Mouse (Mus musculus): ENCODE measurements around the gene Idh3g.
"Not testable (repeated sequence)": the region's sequence is repeated elsewhere in the genome, so short reads cannot be mapped to it uniquely, and the experiment has no call there.

Gene Idh3g

DNA sequence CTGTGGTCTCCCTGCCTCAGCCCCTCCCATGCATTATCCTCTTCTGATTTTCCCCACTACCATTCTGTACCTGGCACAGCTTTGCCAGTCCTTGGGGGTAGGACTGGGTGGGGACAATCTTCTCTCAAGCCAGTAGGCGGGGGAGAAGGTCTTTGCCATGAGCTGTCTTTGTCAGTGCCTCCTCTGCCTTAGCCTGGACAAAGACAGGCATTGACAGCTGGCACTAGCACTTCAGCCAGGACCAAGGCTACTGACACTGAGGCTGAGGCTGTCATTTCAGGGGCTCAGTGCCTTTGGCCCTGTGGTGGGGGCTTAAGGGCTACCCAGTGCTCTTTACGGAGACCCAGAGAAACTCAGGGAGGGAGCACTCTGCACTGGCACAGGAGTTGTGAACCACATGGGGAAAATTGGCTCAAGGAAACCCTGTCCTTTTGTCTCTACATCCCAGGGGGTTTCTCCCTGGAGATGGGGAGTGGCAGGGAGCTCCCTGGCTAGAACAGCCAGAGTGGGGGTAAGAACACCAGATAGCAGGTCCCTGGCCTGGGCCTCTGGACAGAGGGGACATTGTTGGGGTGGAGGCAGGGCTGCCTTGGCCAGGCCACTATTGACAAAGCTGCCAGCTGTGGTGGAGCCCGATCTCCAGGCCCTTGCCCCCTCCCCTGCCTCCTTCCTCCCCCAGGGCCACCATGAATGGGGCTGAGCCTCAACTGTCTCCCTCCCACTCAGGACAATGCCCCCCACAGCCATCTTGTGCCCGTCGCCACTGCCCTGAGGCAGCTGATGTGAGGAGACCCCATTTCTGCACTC is 30.2 kb downstream of the Idh3g start, which contains the start of gene Plxnb3:
Gene Plxnb3, plus strand, starts transcription at position 757 of the 807 bp plus-strand sequence.
- no peak for DNase-seq (ENCODE audit: low spot score in 2 of 2)

DNA sequence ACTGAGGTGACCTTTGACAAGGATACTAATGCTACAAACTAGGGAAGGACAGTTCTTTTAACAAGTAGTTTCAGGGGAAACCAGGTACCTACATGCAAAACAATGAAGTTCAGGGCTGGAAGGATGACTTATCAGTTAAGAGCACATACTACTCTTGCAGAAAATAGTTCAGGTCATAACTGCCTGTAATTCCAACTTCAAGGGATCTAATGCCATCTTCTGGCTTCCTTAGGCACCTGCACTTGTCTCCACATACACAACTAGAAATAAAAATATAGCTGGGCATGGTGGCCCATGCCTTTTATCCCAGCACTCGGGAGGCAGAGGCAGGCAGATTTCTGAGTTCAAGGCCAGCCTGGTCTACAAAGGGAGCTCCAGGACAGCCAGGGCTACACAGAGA is 37.7 kb downstream of the Idh3g start:
- DNase-seq (ENCODE audit: low spot score in 2 of 2) = no peak

- DNase-seq (ENCODE audit: low spot score in 2 of 2) = no peak
These were observed 41.8 kb downstream of the Idh3g start for GRCm38 (mm10) chrX:73744774-73745481.

- DNase-seq (ENCODE audit: low spot score in 2 of 2) = not testable (repeated sequence)
These were observed 46.9 kb downstream of the Idh3g start for GRCm38 (mm10) chrX:73739841-73740240.

GRCm38 (mm10) chrX:73739151-73739550 is 47.5 kb downstream of the Idh3g start:
- DNase-seq (ENCODE audit: low spot score in 2 of 2) = no peak

- no peak for DNase-seq (ENCODE audit: low spot score in 2 of 2)
These were observed 48.5 kb downstream of the Idh3g start for GRCm38 (mm10) chrX:73738155-73738554.

- DNase-seq (ENCODE audit: low spot score in 2 of 2) = no peak
These were observed 55.8 kb downstream of the Idh3g start for GRCm38 (mm10) chrX:73730908-73731307.

Data from spleen, postnatal 4 days (tissue).